Mouse (Mus musculus) testis, adult 2 months (tissue): ENCODE measurements around the gene Kifap3.

Experiments used
- CTCF ChIP-seq: fragments of 200-500 bp; IDR thresholded peaks from 2 replicates; pipeline ENCODE4 v1.5.1; 2012; ENCODE audit warnings: low read depth, mild to moderate bottlenecking, inconsistent platforms, low read length, moderate library complexity; ENCODE audit not compliant: control insufficient read depth, insufficient read depth, insufficient replicate concordance
- POLR2A ChIP-seq: fragments of 200-500 bp; IDR thresholded peaks from 2 replicates; pipeline ENCODE4 v1.6.1; 2012; ENCODE audit warnings: low read depth, mild to moderate bottlenecking, inconsistent platforms, low read length, moderate library complexity; ENCODE audit not compliant: control insufficient read depth

- TF ChIP-seq CTCF (no peak), POLR2A (no peak)
These were observed 73.6 kb downstream of the Kifap3 start for GRCm38 (mm10) chr1:163852884-163853560.
